Mouse (Mus musculus) adrenal gland, postnatal 14 days (tissue): ENCODE results near the gene Adgrl3. TPM values are rescaled to one million over a fixed set of nuclear protein-coding genes. Genes with fewer than 3 reads are reported as not detected.
"Not testable (repeated sequence)": the region's sequence is repeated elsewhere in the genome, so short reads cannot be mapped to it uniquely, and the experiment has no call there.

Source experiments
- DNase-seq: peaks from one replicate; pipeline ENCODE4 v3.0.0; 2021; ENCODE audit warnings: mixed read lengths
- total RNA-seq: library from RNA; stranded (reverse); gene quantifications from 2 replicates; pipeline ENCODE4 v1.2.3, GENCODE M21; 2021

The Adgrl3 gene
- total RNA-seq, 1 experiment from 2014 or later, result 6.0 TPM

DNA sequence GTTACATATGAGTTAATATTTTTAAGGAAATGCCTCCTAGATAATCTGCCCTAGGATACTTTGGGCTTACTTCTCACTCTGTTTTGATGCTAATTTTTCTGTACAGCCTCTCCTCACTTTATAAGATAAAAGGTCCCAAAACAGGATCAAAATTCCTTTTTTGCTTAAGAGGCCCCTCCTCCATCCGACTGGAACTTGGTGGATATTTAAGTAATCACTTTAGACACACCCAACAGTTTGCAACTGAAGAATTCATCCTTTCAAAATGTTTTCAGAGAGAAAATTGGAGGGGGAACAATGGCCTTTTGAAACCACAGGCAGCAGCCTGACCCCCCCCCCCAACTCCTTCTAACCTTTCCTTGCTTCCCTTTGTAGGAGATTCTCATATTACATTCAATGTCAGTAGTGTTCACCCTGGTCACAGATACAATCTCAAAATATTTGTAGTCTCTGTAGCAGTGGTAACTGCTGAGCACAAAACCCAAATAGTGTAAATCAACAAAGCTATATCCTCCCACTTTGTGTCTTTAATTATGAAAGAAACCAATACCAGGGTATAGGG is 385.7 kb downstream of the Adgrl3 start:
- no peak for DNase-seq

DNA sequence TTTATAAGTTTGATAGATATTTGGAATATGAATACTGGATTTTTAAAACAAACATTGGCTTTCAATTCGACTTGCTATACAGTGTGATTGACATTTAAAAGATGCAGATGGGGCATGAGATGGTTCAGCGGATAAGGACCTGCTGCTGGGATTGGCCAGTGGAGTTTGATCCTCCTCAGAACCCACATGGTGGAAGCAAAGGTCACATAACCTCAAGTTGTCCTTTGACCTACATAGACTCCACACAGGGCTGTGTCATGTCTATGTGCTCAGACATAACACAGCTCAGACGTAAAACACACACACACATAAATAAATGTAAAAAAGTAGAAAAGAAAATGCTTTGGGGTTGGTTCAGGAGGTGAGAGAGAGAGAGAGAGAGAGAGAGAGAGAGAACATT is 397.4 kb downstream of the Adgrl3 start:
- DNase-seq, result no peak

DNA sequence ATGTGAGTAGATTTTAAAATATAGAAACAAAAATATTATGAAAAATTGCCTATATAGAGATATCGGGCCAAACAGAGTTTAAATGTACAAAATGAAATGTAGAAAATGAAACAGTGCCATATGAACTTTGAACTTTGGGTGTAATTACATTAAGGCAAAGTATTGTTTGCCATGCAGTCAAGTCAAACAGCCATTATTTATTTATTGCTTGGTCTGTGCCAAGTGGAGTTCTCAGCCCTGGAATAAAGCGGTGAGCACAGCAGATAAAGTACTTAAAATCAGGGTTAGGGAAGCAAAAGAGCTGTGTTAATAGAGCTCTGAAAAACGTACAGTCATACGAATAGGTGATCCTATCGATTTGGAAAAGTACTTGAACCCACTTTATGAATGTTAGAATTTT is 407.5 kb downstream of the Adgrl3 start:
- no peak for DNase-seq

DNA sequence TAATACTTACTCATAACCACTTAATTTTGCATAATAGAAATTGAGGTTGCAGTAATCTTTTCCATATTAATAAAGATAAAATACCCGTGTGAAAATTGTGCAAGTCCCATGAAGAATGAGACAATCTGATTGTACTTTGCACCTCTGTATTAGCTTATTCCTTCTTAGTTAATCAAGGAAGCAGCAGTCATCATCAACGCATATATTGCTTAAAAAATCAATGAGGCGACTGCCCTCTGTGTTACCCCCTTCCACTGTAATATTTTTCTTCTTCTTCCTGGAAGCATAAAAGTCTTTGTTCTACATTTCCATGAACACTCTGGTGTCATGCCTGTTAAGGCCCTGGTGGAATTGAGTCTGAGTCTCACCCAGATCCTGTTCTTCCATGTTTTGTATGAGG is 416.4 kb downstream of the Adgrl3 start:
- no peak for DNase-seq

DNA sequence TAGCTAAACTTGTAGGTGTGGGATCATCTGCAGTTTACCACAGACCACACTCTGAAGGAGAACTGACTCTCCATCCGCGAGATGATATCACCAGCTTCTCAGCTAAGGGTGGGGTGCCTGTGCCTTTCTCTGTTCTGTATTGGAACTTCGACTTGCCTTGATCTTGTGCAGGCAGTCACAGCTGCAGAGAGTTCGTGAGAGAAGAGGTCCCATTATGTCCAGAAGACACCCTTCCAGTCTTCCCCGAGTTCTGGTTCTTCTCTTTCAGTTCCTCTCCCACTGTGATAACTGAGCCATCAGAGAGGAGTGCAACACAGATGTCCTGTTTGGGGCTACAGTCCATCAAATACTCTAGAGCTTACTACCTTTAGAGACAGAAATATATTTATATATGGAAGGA is 422.2 kb downstream of the Adgrl3 start:
- DNase-seq, result no peak

DNA sequence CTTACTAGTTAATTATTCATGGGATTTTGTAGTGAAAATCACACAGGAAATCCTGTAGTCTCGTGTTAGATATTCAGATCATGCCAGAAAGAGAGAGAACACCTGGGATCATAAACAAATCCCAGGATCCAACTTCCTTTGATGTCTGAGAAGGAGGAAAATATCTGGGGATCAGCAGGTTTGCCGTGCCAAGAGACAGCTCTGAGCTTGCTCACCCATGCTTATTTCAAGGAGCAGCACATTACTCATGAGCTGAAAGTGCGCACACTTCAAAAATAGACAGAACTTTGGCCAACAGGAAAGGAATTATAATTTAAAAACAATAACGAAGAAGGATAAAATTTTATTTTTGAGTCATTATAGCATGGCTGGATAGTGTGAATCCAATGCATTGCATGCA is 446.0 kb downstream of the Adgrl3 start:
- DNase-seq, result no peak

DNA sequence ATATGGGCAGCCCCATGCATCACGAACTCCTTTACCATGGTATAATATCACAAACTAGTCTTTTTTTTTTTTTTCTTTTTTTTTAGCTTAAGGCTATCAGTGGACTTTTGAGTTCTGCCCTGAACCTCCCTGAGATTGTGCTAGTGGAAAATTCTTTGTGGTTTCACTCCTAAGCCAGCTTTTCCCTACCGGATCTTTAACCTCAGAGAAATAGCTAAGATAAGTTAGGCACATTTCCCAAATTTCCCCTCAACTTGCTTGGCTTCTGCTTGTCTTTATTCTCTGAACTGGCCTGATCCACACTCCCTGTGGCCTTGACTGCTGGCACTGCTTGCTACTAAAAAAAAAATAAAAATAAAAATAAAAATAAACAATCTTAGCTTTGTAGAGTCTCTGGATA is 454.7 kb downstream of the Adgrl3 start:
- no peak for DNase-seq

DNA sequence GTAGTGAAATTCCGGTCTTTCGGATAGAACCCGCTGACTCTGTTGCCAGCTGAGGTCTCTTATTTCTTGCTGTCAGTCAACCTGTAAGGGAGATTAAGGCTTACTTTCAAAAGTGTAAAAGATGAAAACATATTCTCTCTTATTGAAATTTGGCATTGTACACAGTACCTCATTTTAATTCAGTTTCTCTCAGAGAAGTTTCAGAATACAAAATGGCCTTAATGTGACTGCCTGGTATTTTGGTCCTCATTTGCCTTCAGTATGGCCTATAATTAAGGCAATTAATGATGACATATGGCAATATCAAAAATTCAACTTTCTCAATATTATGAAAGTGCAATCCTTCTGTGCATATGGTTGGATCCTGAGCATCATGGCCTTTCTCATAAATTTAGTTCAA is 455.5 kb downstream of the Adgrl3 start:
- no peak for DNase-seq

DNA sequence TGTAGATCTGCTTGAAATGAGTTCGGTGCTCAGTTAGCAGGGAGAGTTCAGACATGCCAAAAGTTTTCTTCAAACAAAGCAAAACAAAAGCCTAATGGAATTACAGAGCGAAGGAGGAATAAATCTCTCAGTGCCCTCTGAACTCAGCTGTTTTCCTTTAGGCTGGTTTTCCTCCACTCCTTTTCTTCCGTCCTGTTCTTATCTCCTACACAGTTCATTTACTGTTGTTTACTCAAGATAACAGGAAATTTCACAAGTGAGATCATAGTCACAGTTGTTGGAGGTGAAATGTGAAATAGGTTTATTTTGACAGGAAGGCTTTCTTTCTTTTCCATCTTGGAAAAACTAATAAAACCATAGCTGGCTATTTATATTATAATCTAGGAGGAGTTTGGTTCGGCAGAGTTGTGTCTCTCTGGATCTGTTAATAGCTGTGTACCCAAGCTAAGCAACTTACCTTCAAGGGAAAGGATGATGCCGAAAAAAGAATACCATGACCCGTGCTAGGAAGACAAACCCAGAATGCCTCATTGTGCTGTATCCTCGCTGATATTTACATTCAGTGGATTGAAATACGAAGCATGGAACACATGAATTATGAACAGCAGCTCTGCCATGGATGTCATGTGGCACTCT is 456.2 kb downstream of the Adgrl3 start:
- no peak for DNase-seq

DNA sequence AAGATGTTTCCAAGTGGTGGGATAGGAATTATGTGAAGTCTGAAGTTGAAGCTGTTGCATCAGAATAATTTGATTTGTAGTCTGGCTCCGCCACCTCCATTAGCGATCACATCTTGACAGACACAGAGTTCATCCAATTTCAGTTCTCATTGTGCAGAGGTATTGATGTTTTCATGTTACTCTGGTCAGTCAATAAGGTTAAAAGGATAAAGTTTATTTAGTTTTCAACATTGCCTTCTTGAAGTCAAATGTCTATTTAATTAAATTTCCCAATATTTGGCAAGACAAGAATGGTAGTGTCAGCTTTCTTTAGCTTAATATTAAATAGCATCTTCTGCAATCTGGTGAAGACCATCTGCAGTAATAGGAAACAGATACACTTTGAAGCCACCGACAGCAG is 461.0 kb downstream of the Adgrl3 start:
- DNase-seq, result no peak

DNA sequence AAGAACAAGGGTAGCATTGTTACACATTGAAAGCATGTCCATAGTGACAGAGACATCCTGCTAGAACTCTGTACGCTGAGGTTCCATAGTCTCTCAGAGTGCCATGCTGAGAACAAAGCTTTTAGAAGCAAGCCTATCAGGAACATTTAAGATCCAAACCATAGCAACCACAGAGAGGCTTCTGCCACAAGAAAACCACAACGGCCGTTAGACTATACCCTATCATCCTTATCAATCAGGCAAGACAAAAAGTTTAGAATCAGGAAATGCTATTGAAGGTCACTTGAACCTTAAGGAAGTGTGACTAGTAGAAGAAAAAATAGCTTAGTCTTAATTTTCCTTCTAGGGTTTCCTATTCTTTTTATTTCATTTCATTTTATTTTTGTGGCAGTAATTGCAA is 464.0 kb downstream of the Adgrl3 start:
- no peak for DNase-seq

DNA sequence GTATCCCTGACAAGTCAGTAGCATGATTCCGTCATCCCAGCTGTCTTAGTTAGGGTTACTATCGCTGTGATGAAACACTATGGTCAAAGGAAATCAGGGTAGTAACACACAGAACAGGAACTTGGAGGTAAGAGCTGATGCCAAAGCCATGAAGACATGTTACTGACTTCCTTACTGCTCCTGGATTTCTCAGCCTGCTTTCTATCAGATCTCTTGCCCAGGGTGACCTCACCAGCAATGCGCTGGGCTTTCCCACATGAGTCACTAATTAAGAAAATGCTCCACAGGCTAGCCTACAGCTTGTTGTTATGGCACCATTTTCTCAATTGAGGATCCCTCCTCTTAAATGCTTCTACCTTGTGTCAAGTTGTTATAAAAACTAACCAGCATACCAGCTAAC is 481.1 kb downstream of the Adgrl3 start:
- no peak for DNase-seq

DNA sequence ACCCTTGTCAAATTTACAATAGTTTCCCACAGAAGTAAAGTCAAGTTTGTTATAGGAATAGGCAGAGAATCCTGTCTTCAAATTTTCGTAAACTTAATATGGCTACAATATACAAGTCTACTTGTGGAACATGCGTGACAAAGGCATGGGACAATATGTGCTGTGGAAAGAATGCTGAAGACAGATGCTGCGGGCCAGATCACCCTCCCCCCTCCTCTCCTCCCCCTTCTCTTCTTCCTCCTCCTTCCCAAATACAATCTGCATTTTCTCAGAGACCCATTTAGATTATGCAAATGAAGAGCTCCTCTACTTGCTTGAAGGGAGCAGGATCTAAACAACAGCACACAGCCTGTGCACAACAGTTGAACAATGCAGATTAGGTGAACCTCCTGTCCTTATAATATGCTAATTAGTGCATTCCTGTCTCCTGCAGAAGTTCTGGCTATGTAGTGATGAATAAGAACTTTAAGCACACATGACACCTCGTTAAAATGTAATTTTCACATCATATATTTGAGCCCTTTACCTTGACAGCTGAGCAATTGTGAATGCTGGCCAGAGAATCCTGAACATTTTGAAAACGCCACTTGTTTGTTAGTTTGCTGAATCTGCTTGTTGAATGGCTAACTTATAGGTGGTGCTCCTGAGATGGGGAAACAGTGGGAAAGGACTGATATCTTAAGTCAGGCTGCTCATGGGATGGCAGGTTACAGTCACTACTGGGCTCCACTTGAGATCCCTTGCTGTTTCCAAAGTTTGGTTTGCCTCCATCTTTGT is 499.0 kb downstream of the Adgrl3 start:
- no peak for DNase-seq

DNA sequence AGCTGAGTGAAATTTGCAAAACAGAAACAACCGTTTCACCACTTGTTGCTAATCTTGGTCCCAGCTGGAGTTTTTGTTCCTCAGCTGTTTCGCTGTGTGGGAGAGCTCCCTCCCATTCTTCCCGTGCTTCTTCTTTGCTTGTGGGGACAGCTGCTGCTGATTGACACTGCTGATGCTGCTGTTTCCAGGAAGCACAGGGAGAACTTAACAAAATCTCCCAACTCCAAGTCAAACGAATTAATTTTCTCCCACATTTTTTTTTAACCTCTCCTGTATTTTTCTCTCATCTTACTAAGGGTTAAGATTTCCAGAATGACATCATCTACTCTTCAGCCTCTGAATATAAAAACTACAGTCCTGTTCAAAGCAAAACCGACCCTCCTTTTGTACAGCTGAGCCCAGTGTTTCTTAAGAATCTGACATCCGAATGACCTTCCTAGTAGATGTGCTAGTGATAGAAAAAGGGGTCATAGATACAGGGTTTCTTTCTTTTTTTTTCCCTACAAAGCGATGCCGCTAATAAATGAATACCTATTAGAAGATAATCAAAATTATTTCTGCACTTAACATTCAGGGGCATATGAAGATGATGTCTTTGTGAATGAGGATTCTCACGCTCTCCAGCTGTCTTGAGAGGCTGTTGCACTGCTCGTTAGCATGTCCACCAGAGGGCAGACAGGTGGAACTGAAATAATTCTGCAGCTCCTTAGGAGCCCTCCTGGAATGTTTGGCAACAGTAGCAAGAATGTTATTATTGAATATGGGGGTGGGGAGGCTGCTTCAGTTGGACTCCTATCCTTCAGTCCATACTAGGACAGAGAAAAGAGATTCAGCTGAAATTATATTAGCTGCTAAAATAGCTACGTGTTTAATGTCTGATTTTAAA is 499.8 kb downstream of the Adgrl3 start:
- peak; percentile 57 for DNase-seq

DNA sequence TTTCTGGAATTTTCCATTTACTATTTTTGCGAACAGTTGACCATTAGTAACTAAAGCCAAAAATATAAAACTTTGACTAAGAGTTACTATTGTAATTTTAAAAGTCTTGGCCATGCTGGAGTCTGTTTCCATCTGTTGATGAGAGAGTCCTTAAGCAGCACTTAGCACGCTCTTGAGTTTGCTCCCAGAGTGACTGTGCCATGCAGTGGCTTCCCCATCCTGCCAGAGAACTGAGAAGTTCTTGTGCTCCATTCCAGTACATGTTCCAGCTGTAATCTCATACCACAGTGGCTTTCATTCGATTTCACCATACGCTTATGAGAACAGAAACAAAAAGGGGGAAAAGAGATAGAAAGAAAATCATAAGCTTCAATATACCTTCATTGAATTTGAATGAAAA is 502.8 kb downstream of the Adgrl3 start:
- DNase-seq, result no peak

DNA sequence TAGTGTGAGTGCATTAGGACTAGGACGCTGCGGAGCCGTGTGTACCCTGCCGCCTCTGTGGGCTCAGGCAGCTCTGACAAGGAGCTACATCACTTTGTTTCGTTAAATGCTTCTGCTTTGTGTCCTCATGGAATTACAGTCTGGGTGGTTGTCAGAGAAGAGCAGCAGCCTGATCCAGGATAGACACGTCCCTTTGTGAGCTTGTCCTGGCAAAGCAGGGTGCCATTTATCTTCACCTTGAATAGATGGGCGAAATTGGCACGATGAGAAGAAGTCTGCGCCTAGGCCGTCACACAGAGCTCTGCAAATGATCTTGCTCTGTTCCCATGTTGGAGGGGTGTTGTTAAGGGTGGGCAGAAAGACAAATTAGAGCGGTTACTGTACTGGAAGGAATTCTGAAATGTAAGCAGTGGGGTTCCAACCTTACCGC is 504.6 kb downstream of the Adgrl3 start:
- no peak for DNase-seq

DNA sequence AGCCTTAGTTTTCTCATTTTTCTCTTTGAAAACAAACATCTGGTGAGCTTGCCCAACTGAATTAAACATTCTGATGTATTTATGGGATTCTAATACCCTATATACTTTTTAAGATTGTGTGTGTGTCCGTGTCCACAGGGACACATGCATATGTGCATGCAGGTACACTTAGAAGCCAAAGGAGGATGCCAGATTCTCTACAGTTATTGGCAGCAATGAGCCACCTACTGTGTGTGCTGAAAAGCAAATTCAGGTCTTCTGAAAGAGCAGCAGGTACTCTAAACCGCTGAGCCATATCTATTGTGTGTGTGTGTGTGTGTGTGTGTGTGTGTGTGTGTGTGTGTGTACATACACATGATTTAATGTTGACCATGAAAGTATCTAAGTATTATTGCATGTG is 505.4 kb downstream of the Adgrl3 start:
- DNase-seq, result no peak

DNA sequence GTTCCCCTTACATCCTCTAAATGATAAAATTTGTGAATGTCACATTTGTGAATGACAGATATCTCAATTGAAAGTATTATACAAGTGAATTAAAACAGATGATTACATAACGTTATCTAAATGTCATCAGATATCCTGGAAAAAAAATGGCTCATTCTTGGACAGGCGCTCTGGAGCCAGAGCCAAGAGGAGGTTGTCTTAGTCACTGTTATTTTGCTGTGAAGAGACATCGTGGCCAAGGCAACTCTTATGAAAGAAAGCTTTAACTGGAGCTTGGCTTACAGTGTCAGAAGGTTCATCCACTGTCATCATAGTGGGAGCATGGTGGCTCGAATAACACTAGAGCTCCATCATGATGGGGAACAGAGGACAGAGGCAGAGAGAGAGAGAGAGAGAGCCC is 511.7 kb downstream of the Adgrl3 start:
- DNase-seq, result peak; percentile 17

DNA sequence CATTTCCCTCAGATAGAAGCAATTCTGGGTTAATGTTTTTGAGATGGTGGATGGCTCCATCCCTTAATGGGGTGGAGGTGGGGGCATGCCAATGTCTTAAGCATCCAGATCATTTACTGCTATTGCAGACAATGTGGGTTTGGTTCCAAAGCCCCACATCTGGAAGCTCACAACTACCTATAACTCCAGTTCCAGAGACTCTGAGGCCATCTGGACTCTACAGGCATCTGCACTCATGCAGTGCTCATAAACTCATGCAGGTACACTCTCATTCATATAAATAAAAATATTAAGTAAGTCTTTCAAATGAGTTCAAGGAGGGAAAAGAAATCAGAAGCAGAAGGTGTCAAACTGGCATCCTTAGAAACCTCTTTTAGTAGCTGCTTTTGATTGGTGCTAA is 530.3 kb downstream of the Adgrl3 start:
- no peak for DNase-seq

DNA sequence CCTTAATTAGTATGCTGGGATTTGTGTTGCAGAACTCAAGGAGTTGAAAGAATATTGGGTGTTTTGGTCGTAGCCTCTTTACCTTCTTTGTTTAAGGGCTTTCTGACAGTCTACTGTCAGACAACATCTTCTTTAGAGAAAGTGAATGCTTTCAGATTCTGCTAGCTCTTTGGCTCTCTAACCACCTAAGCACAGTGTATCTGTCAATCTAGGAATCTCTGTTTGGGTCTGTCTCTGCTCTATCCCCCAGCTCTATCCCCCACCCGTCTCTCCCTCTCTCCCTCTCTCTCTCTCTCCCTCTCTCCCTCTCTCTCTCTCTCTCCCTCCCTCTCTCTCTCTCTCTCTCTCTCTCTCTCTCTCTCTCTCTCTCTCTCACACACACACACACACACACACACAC is 535.2 kb downstream of the Adgrl3 start:
- not testable (repeated sequence) for DNase-seq

DNA sequence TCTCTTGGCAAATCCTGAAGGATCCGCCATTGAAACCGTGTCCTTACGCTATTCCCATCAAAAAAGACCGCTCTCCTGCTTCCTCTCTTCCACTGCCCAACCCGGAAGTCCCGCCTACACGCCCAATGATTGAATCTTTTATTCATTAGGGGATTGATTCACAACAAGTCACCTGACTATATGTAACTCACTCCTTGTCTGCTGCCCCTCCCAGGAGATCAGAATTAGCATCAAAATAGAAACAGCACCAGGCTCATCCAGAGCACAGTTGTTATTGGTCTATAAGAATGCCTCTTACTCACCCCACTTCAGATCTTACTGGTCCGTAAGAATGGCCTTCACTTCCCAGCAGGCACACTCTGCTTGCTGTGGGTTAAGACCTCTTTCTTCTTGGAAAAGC is 536.1 kb downstream of the Adgrl3 start:
- no peak for DNase-seq

DNA sequence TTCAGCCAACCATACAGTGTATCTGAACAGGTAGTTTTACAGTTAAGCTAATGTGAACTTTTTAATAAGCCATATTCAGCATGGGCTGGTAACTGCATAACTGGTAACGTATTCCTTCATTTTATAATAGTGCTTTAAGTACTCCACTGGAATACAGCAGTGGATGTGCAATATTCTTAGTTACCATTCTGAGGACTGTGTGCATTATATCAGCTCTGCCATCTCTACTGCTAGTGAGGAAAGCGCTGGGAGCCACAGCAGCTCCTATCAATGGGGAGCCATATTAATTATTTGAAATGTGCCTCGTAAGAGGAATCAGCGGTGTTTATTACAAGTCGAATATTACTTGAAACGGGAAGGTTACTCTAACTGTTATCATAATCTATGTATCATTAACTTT is 539.0 kb downstream of the Adgrl3 start:
- DNase-seq, result no peak

DNA sequence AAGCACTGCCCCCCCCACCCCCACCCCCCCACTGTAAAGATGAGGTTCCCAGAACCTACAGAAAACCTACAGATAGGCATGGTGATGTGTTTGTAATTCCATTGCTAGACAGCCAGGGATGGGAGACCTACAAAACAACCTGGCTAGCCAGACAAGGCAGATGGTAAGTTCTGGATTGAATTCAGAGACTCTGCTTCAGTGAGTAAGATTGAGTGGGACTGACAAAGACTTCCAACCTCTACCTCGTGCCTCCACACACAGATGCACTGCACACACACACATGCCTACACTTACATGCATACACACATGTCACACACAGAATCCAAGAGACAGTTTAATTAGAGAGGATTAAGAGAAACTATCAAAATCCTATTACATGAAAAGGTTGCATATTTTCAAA is 544.4 kb downstream of the Adgrl3 start:
- DNase-seq, result no peak
